Mouse (Mus musculus): ENCODE results near the gene Ift52. TPM values are rescaled to one million over a fixed set of nuclear protein-coding genes. Genes with fewer than 3 reads are reported as not detected.

Gene Ift52
- polyA plus RNA-seq, 1 experiment from 2014 or later, result 62.0 TPM

DNA sequence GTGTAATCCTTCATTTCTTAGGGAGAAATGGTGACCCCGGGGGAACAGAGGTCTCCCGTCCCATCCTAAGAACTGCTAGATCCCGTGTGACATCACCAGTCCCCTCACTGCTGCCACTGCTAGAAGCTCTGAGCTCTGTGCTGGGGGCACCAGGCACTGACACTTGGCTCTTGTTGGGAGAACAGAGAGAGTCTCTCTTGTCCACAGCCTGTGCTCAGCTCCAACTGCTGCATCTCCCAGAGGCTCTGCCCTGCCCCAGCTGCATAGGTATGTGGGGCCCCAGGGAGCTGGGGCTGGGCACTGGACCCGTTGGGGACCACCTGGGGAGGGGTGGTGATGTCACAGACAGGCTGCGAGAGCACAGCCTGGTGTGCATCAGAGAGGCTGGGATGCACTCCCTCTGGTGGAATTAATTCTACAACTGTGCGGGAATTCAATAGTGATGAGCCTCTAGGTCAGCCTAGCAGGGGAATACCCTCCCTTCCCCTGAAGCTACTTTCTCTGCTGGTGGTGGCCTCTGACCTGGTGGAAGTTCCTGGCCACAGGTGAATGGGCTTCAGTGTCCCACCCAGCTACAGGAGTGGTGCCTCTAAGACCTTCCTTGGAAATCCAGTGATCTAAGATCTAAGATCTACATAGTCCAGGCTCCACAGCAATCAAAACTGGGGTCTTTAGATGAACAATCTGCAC is 25.6 kb upstream of the Ift52 start:
- no peaks in the 10 kb centered on the region for H3K36me3 ChIP-seq (ENCODE audit: inconsistent target)
- WGBS (ENCODE audit: missing documents), result 61% methylated on average over 6 of the region's 6 CpGs
- no peak overlapping the region for H3K4me3 ChIP-seq (ENCODE audit: inconsistent target)
- no peaks in the 10 kb centered on the region for H3K79me2 ChIP-seq (ENCODE audit: inconsistent target)
- H3K27ac ChIP-seq, result no peak overlapping the region

- Histone ChIP-seq H3K36me3 (ENCODE audit: inconsistent target) (no peaks in the 10 kb centered on the region), H3K79me2 (ENCODE audit: inconsistent target) (no peaks in the 10 kb centered on the region), H3K4me3 (ENCODE audit: inconsistent target) (no peak overlapping the region), H3K27ac (no peak overlapping the region)
Observed at GRCm38 (mm10) chr2:162992084-162992437, 25.1 kb upstream of the Ift52 start.

GRCm38 (mm10) chr2:162993881-162994616 is 23.1 kb upstream of the Ift52 start:
- H3K36me3 ChIP-seq (ENCODE audit: inconsistent target), result no peaks in the 10 kb centered on the region
- H3K27ac ChIP-seq, result no peak overlapping the region
- H3K4me3 ChIP-seq (ENCODE audit: inconsistent target), result no peak overlapping the region
- WGBS (ENCODE audit: missing documents), result 82% methylated on average over 9 of the region's 9 CpGs
- no peaks in the 10 kb centered on the region for H3K79me2 ChIP-seq (ENCODE audit: inconsistent target)

DNA sequence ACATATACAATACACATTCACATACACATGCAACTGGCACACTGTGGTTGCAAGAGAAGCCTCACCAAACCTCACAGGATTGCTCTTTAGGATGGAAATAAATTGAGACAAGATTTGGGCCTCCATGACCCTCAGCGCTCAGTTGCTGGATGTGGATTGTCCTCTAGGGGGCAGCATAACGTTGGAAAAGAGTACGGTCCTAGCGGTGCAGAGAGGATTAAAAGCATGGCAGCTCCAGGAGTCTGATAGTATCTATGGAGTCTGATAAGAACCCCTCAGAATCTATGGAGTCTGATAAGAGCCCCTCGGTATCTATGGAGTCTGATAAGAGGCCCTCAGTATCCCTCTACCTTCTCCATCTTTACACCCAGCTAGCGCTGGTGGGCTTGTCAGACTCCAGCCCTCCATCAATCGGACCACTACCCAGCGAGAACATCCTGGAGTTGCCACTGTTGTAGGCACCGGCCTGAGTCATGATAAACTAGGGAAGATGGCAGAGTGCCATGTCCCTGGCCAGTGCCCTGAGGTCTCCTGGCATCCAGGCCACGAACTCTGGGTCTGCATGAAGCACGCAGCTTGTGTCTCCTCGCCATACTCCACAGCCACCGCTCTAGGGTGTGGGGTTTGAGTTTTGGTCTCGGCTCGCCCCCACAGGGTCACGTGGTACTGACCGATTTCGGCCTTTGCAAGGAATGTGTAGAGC is 18.5 kb upstream of the Ift52 start:
- Histone ChIP-seq H3K36me3 (ENCODE audit: inconsistent target) (no peaks in the 10 kb centered on the region), H3K4me3 (ENCODE audit: inconsistent target) (no peak overlapping the region), H3K27ac (no peak overlapping the region), H3K79me2 (ENCODE audit: inconsistent target) (no peaks in the 10 kb centered on the region)
- WGBS (ENCODE audit: missing documents), result 30% methylated on average over 18 of the region's 18 CpGs

GRCm38 (mm10) chr2:162999744-163000143 is 17.4 kb upstream of the Ift52 start:
- H3K4me3 ChIP-seq (ENCODE audit: inconsistent target), result no peak overlapping the region
- WGBS (ENCODE audit: missing documents), result 17% methylated on average over 3 of the region's 3 CpGs
- no peaks in the 10 kb centered on the region for H3K36me3 ChIP-seq (ENCODE audit: inconsistent target)
- no peak overlapping the region for H3K27ac ChIP-seq
- H3K79me2 ChIP-seq (ENCODE audit: inconsistent target), result no peaks in the 10 kb centered on the region

- H3K36me3 ChIP-seq (ENCODE audit: inconsistent target), result no peaks in the 10 kb centered on the region
- H3K27ac ChIP-seq, result no peak overlapping the region
- 78% methylated on average over 1 of the region's 1 CpGs for WGBS (ENCODE audit: missing documents)
- no peaks in the 10 kb centered on the region for H3K79me2 ChIP-seq (ENCODE audit: inconsistent target)
- H3K4me3 ChIP-seq (ENCODE audit: inconsistent target), result no peak overlapping the region
Observed at GRCm38 (mm10) chr2:163001071-163001470, 16.1 kb upstream of the Ift52 start.

GRCm38 (mm10) chr2:163007299-163007698 is 9.9 kb upstream of the Ift52 start:
- Histone ChIP-seq H3K27ac (no peak overlapping the region), H3K4me3 (ENCODE audit: inconsistent target) (no peak overlapping the region), H3K79me2 (ENCODE audit: inconsistent target) (no peaks in the 10 kb centered on the region), H3K36me3 (ENCODE audit: inconsistent target) (no peaks in the 10 kb centered on the region)
- 70% methylated on average over 4 of the region's 4 CpGs for WGBS (ENCODE audit: missing documents)

- Histone ChIP-seq H3K27ac (no peak overlapping the region), H3K79me2 (ENCODE audit: inconsistent target) (no peaks in the 10 kb centered on the region), H3K4me3 (ENCODE audit: inconsistent target) (no peak overlapping the region), H3K36me3 (ENCODE audit: inconsistent target) (peaks cover 86% of the 10 kb centered on the region)
- 100% methylated on average over 5 of the region's 5 CpGs for WGBS (ENCODE audit: missing documents)
Observed at GRCm38 (mm10) chr2:163031289-163031688, 14.1 kb downstream of the Ift52 start.

DNA sequence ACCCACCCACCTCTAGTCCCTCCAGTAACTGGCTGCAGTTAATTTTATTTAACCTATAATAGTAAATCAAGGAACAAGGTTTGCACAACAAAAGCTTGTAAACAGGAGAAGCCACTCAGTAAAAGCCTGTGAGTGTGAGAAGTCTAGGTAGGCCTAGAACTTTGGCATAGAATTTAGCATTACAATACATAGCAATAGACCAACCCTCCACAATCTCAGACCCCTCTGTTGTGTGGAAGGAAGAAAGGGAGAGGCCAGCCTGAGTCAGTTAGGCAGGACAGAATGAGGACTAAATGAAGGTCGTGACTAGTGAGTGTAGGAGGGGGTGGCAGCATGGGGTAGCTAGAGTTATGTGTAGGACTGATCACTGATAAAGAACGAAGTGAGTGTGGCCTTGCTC is 14.6 kb downstream of the Ift52 start:
- Histone ChIP-seq H3K79me2 (ENCODE audit: inconsistent target) (no peaks in the 10 kb centered on the region), H3K27ac (no peak overlapping the region), H3K36me3 (ENCODE audit: inconsistent target) (peaks cover 86% of the 10 kb centered on the region), H3K4me3 (ENCODE audit: inconsistent target) (no peak overlapping the region)
- WGBS (ENCODE audit: missing documents), result 95% methylated on average over 2 of the region's 2 CpGs

GRCm38 (mm10) chr2:163032622-163033021 is 15.5 kb downstream of the Ift52 start:
- peaks cover 86% of the 10 kb centered on the region for H3K36me3 ChIP-seq (ENCODE audit: inconsistent target)
- H3K4me3 ChIP-seq (ENCODE audit: inconsistent target), result no peak overlapping the region
- H3K79me2 ChIP-seq (ENCODE audit: inconsistent target), result no peaks in the 10 kb centered on the region
- H3K27ac ChIP-seq, result no peak overlapping the region
- 21% methylated on average over 4 of the region's 4 CpGs for WGBS (ENCODE audit: missing documents)

- Histone ChIP-seq H3K4me3 (ENCODE audit: inconsistent target) (no peak overlapping the region), H3K79me2 (ENCODE audit: inconsistent target) (no peaks in the 10 kb centered on the region), H3K27ac (no peak overlapping the region), H3K36me3 (ENCODE audit: inconsistent target) (peaks cover 89% of the 10 kb centered on the region)
- WGBS (ENCODE audit: missing documents), result 90% methylated on average over 6 of the region's 7 CpGs
Observed at GRCm38 (mm10) chr2:163039940-163040339, 22.8 kb downstream of the Ift52 start.

- Histone ChIP-seq H3K36me3 (ENCODE audit: inconsistent target) (peaks cover 26% of the 10 kb centered on the region), H3K79me2 (ENCODE audit: inconsistent target) (no peaks in the 10 kb centered on the region), H3K4me3 (ENCODE audit: inconsistent target) (no peak overlapping the region), H3K27ac (no peak overlapping the region)
- 5% methylated on average over 10 of the region's 10 CpGs for WGBS (ENCODE audit: missing documents)
Observed at GRCm38 (mm10) chr2:163048125-163048524, 31.0 kb downstream of the Ift52 start.

- Histone ChIP-seq H3K79me2 (ENCODE audit: inconsistent target) (no peaks in the 10 kb centered on the region), H3K36me3 (ENCODE audit: inconsistent target) (peaks cover 18% of the 10 kb centered on the region; the same call in 1 of the 2 replicates), H3K27ac (no peak overlapping the region), H3K4me3 (ENCODE audit: inconsistent target) (no peak overlapping the region)
- WGBS (ENCODE audit: missing documents), result 82% methylated on average over 2 of the region's 2 CpGs
Observed at GRCm38 (mm10) chr2:163049116-163049515, 32.0 kb downstream of the Ift52 start.

DNA sequence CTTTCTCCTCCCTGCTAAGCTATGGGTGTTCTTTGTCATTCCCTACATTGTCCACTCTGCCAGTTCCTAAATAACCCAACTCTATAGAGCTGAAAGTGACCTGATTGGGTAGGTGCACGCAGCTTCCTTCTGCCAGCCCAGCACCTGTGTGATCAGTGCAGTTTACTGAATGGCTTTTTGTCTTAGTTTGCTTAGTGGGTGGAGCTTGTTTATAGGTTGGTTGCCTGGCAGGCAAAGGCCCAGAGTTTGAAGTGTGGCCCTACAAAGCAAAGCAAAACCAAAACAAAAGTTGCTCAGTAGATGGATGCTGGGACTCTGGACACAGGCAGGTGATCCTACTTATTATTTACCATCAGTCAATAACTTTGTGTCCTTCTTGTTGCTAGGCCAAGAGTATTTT is 34.5 kb downstream of the Ift52 start:
- Histone ChIP-seq H3K27ac (no peak overlapping the region), H3K4me3 (ENCODE audit: inconsistent target) (no peak overlapping the region), H3K79me2 (ENCODE audit: inconsistent target) (peaks cover 16% of the 10 kb centered on the region), H3K36me3 (ENCODE audit: inconsistent target) (no peaks in the 10 kb centered on the region)
- WGBS (ENCODE audit: missing documents), result 93% methylated on average over 1 of the region's 1 CpGs

- WGBS (ENCODE audit: missing documents), result 92% methylated on average over 4 of the region's 4 CpGs
- H3K4me3 ChIP-seq (ENCODE audit: inconsistent target), result no peak overlapping the region
- no peaks in the 10 kb centered on the region for H3K36me3 ChIP-seq (ENCODE audit: inconsistent target)
- no peak overlapping the region for H3K27ac ChIP-seq
- H3K79me2 ChIP-seq (ENCODE audit: inconsistent target), result peaks cover 20% of the 10 kb centered on the region
Observed at GRCm38 (mm10) chr2:163052101-163052500, 34.9 kb downstream of the Ift52 start.

Data from macrophage (primary cell).